Mouse (Mus musculus) telencephalon, adult 2 months (tissue): ENCODE data around the gene BC037034.

Experiments
- DNase-seq: peaks from one replicate; pipeline ENCODE4 v3.0.0-alpha.2; 2011; ENCODE audit warnings: low read depth, low spot score

BC037034 gene

GRCm38 (mm10) chr5:138262001-138262400 is 1.8 kb downstream of the BC037034 start:
- no peak for DNase-seq

GRCm38 (mm10) chr5:138260834-138261233 is 3.0 kb downstream of the BC037034 start:
- no peak for DNase-seq

GRCm38 (mm10) chr5:138260051-138260450 is 3.8 kb downstream of the BC037034 start:
- no peak for DNase-seq

- no peak for DNase-seq
Measured at GRCm38 (mm10) chr5:138258993-138259392, 4.8 kb downstream of the BC037034 start.

GRCm38 (mm10) chr5:138258542-138258941 is 5.3 kb downstream of the BC037034 start:
- no peak for DNase-seq

- DNase-seq, result no peak
Measured at GRCm38 (mm10) chr5:138258078-138258477, 5.8 kb downstream of the BC037034 start.

- no peak for DNase-seq
Measured at GRCm38 (mm10) chr5:138257585-138257978, 6.3 kb downstream of the BC037034 start.

GRCm38 (mm10) chr5:138256966-138257584 is 6.8 kb downstream of the BC037034 start:
- no peak for DNase-seq

- no peak for DNase-seq
Measured at GRCm38 (mm10) chr5:138256094-138256467, 7.8 kb downstream of the BC037034 start.

GRCm38 (mm10) chr5:138255353-138256093 is 8.3 kb downstream of the BC037034 start, which contains the start of gene Lamtor4:
Gene Lamtor4 (plus strand): TSS chr5:138255482.
- DNase-seq, result peak; percentile 98

- no peak for DNase-seq
Measured at GRCm38 (mm10) chr5:138253061-138253460, 10.8 kb downstream of the BC037034 start.

- DNase-seq, result no peak
Measured at GRCm38 (mm10) chr5:138251144-138251543, 12.7 kb downstream of the BC037034 start.

GRCm38 (mm10) chr5:138241511-138241910 is 22.3 kb downstream of the BC037034 start:
- no peak for DNase-seq

GRCm38 (mm10) chr5:138234224-138234623 is 29.6 kb downstream of the BC037034 start:
- no peak for DNase-seq

- no peak for DNase-seq
Measured at GRCm38 (mm10) chr5:138233778-138234177, 30.1 kb downstream of the BC037034 start.

- DNase-seq, result no peak
Measured at GRCm38 (mm10) chr5:138229511-138229910, 34.3 kb downstream of the BC037034 start.

GRCm38 (mm10) chr5:138228026-138228425 is 35.8 kb downstream of the BC037034 start:
- DNase-seq, result no peak

GRCm38 (mm10) chr5:138227367-138227766 is 36.5 kb downstream of the BC037034 start:
- no peak for DNase-seq

- no peak for DNase-seq
Measured at GRCm38 (mm10) chr5:138226491-138226890, 37.3 kb downstream of the BC037034 start.

GRCm38 (mm10) chr5:138225700-138226099 is 38.1 kb downstream of the BC037034 start, which contains the start of gene Nxpe5:
Gene Nxpe5 (plus strand): TSS chr5:138225898.
- DNase-seq, result no peak

- DNase-seq, result no peak
Measured at GRCm38 (mm10) chr5:138223287-138223686, 40.5 kb downstream of the BC037034 start.

GRCm38 (mm10) chr5:138222111-138222510 is 41.7 kb downstream of the BC037034 start:
- peak; percentile 27 for DNase-seq

- no peak for DNase-seq
Measured at GRCm38 (mm10) chr5:138219864-138220263, 44.0 kb downstream of the BC037034 start.
